Mouse (Mus musculus): ENCODE measurements at regions not wholly inside any gene's neighbourhood (a gene's known extent, or its start where the extent isn't known, plus 50 kb on each side); places are given as distances from the start of the nearest gene placed in this dataset.

- H3K4me1 ChIP-seq (ENCODE audit: control insufficient read depth, insufficient read depth, low read length): no peaks in the 10 kb centered on the region
- WGBS: 9% methylated on average over 1 of the region's 1 CpGs
- ATAC-seq (ENCODE audit: low FRiP score, low TSS enrichment) (no peak), DNase-seq (peak; percentile 8)
- no peak overlapping the region for H3K27ac ChIP-seq (replicated peaks; ENCODE audit: low read depth, low read length)
- H3K9ac ChIP-seq (replicated peaks; ENCODE audit: low read length): no peak overlapping the region
- no peaks in the 10 kb centered on the region for H3K36me3 ChIP-seq (ENCODE audit: control insufficient read depth, insufficient read depth, low read length)
- no peaks in the 10 kb centered on the region for H3K27me3 ChIP-seq (ENCODE audit: control insufficient read depth, insufficient read depth, low read length)
- H3K4me3 ChIP-seq (replicated peaks; ENCODE audit: low read depth, low read length): no peak overlapping the region
- H3K9me3 ChIP-seq (ENCODE audit: control insufficient read depth, low read length): no peaks in the 10 kb centered on the region
- no peak overlapping the region for H3K4me2 ChIP-seq (ENCODE audit: low read length)
Observed at GRCm38 (mm10) chr12:51190754-51191153, 157.1 kb upstream of the G2e3 start.

GRCm38 (mm10) chr12:51190186-51190585, 157.7 kb upstream of the G2e3 start:
- no peak for DNase-seq

GRCm38 (mm10) chr12:51188229-51188628, 159.6 kb upstream of the G2e3 start:
- DNase-seq (peak; percentile 90), ATAC-seq (ENCODE audit: low FRiP score, low TSS enrichment) (peak; percentile 74; the same call in 1 of the 2 replicates)
- Histone ChIP-seq H3K4me2 (ENCODE audit: low read length) (no peak overlapping the region), H3K9ac (replicated peaks; ENCODE audit: low read length) (no peak overlapping the region), H3K36me3 (ENCODE audit: control insufficient read depth, insufficient read depth, low read length) (no peaks in the 10 kb centered on the region), H3K27ac (replicated peaks; ENCODE audit: low read depth, low read length) (no peak overlapping the region), H3K9me3 (ENCODE audit: control insufficient read depth, low read length) (no peaks in the 10 kb centered on the region), H3K4me1 (ENCODE audit: control insufficient read depth, insufficient read depth, low read length) (no peaks in the 10 kb centered on the region), H3K27me3 (ENCODE audit: control insufficient read depth, insufficient read depth, low read length) (no peaks in the 10 kb centered on the region), H3K4me3 (replicated peaks; ENCODE audit: low read depth, low read length) (no peak overlapping the region)

More at GRCm38 (mm10) chr12:51190186-51190585, 157.7 kb upstream of the G2e3 start:
- no peak overlapping the region for H3K4me2 ChIP-seq (ENCODE audit: low read length)
- H3K27ac ChIP-seq (replicated peaks; ENCODE audit: low read depth, low read length): no peak overlapping the region
- H3K36me3 ChIP-seq (ENCODE audit: control insufficient read depth, insufficient read depth, low read length): no peaks in the 10 kb centered on the region
- H3K9ac ChIP-seq (replicated peaks; ENCODE audit: low read length): no peak overlapping the region
- no peak overlapping the region for H3K4me3 ChIP-seq (replicated peaks; ENCODE audit: low read depth, low read length)
- WGBS: 40% methylated on average over 5 of the region's 5 CpGs
- H3K4me1 ChIP-seq (ENCODE audit: control insufficient read depth, insufficient read depth, low read length): no peaks in the 10 kb centered on the region
- H3K9me3 ChIP-seq (ENCODE audit: control insufficient read depth, low read length): no peaks in the 10 kb centered on the region
- no peaks in the 10 kb centered on the region for H3K27me3 ChIP-seq (ENCODE audit: control insufficient read depth, insufficient read depth, low read length)
- ATAC-seq (ENCODE audit: low FRiP score, low TSS enrichment): no peak

- Histone ChIP-seq H3K27me3 (ENCODE audit: control insufficient read depth, insufficient read depth, low read length) (no peaks in the 10 kb centered on the region), H3K4me2 (ENCODE audit: low read length) (no peak overlapping the region), H3K27ac (replicated peaks; ENCODE audit: low read depth, low read length) (no peak overlapping the region), H3K36me3 (ENCODE audit: control insufficient read depth, insufficient read depth, low read length) (no peaks in the 10 kb centered on the region), H3K9me3 (ENCODE audit: control insufficient read depth, low read length) (no peaks in the 10 kb centered on the region), H3K4me1 (ENCODE audit: control insufficient read depth, insufficient read depth, low read length) (no peaks in the 10 kb centered on the region), H3K9ac (replicated peaks; ENCODE audit: low read length) (no peak overlapping the region), H3K4me3 (replicated peaks; ENCODE audit: low read depth, low read length) (no peak overlapping the region)
- no peak for ATAC-seq (ENCODE audit: low FRiP score, low TSS enrichment)
- 76% methylated on average over 6 of the region's 6 CpGs for WGBS
- DNase-seq: no peak
Observed at GRCm38 (mm10) chr12:51187726-51188125, 160.1 kb upstream of the G2e3 start.

- DNase-seq: no peak
- Histone ChIP-seq H3K4me2 (ENCODE audit: low read length) (no peak overlapping the region), H3K36me3 (ENCODE audit: control insufficient read depth, insufficient read depth, low read length) (no peaks in the 10 kb centered on the region), H3K27ac (replicated peaks; ENCODE audit: low read depth, low read length) (no peak overlapping the region), H3K4me1 (ENCODE audit: control insufficient read depth, insufficient read depth, low read length) (no peaks in the 10 kb centered on the region), H3K27me3 (ENCODE audit: control insufficient read depth, insufficient read depth, low read length) (no peaks in the 10 kb centered on the region), H3K4me3 (replicated peaks; ENCODE audit: low read depth, low read length) (no peak overlapping the region), H3K9ac (replicated peaks; ENCODE audit: low read length) (no peak overlapping the region), H3K9me3 (ENCODE audit: control insufficient read depth, low read length) (no peaks in the 10 kb centered on the region)
- WGBS: 90% methylated on average over 8 of the region's 8 CpGs
- no peak for ATAC-seq (ENCODE audit: low FRiP score, low TSS enrichment)
Observed at GRCm38 (mm10) chr12:51185751-51186150, 162.1 kb upstream of the G2e3 start.

- Histone ChIP-seq H3K9ac (replicated peaks; ENCODE audit: low read length) (0 out of 2 replicates have a peak overlapping the region, but pooled peaks have one; percentile 9), H3K4me3 (replicated peaks; ENCODE audit: low read depth, low read length) (0 out of 2 replicates have a peak overlapping the region, but pooled peaks have one; percentile 7), H3K4me1 (ENCODE audit: control insufficient read depth, insufficient read depth, low read length) (peaks cover 8% of the 10 kb centered on the region), H3K27me3 (ENCODE audit: control insufficient read depth, insufficient read depth, low read length) (no peaks in the 10 kb centered on the region), H3K9me3 (ENCODE audit: control insufficient read depth, low read length) (no peaks in the 10 kb centered on the region), H3K36me3 (ENCODE audit: control insufficient read depth, insufficient read depth, low read length) (no peaks in the 10 kb centered on the region), H3K27ac (replicated peaks; ENCODE audit: low read depth, low read length) (no peak overlapping the region), H3K4me2 (ENCODE audit: low read length) (peak overlapping the region; percentile 37)
- 16% methylated on average over 16 of the region's 16 CpGs for WGBS
- DNase-seq (peak; percentile 44), ATAC-seq (ENCODE audit: low FRiP score, low TSS enrichment) (0 out of 2 replicates have a peak, but pooled peaks have one; percentile 46)
Observed at GRCm38 (mm10) chr12:51174906-51175756, 172.7 kb upstream of the G2e3 start.

- H3K27ac ChIP-seq (replicated peaks; ENCODE audit: low read depth, low read length): no peak overlapping the region
- WGBS: 93% methylated on average over 7 of the region's 7 CpGs
Observed at GRCm38 (mm10) chr12:51165186-51165585, 182.7 kb upstream of the G2e3 start.

GRCm38 (mm10) chr12:51160995-51161394, 186.9 kb upstream of the G2e3 start:
- H3K9ac ChIP-seq (replicated peaks; ENCODE audit: low read length): no peak overlapping the region
- no peaks in the 10 kb centered on the region for H3K27me3 ChIP-seq (ENCODE audit: control insufficient read depth, insufficient read depth, low read length)
- H3K4me3 ChIP-seq (replicated peaks; ENCODE audit: low read depth, low read length): no peak overlapping the region
- no peak overlapping the region for H3K4me2 ChIP-seq (ENCODE audit: low read length)
- no peaks in the 10 kb centered on the region for H3K9me3 ChIP-seq (ENCODE audit: control insufficient read depth, low read length)
- H3K36me3 ChIP-seq (ENCODE audit: control insufficient read depth, insufficient read depth, low read length): no peaks in the 10 kb centered on the region
- ATAC-seq (ENCODE audit: low FRiP score, low TSS enrichment) (no peak), DNase-seq (no peak)
- no peaks in the 10 kb centered on the region for H3K4me1 ChIP-seq (ENCODE audit: control insufficient read depth, insufficient read depth, low read length)
- no peak overlapping the region for H3K27ac ChIP-seq (replicated peaks; ENCODE audit: low read depth, low read length)
- WGBS: 94% methylated on average over 1 of the region's 1 CpGs

More at GRCm38 (mm10) chr12:51165186-51165585, 182.7 kb upstream of the G2e3 start:
- ATAC-seq (ENCODE audit: low FRiP score, low TSS enrichment) (no peak), DNase-seq (no peak)
- H3K36me3 ChIP-seq (ENCODE audit: control insufficient read depth, insufficient read depth, low read length): no peaks in the 10 kb centered on the region
- no peaks in the 10 kb centered on the region for H3K27me3 ChIP-seq (ENCODE audit: control insufficient read depth, insufficient read depth, low read length)
- H3K4me3 ChIP-seq (replicated peaks; ENCODE audit: low read depth, low read length): no peak overlapping the region
- no peak overlapping the region for H3K4me2 ChIP-seq (ENCODE audit: low read length)
- no peak overlapping the region for H3K9ac ChIP-seq (replicated peaks; ENCODE audit: low read length)
- H3K4me1 ChIP-seq (ENCODE audit: control insufficient read depth, insufficient read depth, low read length): no peaks in the 10 kb centered on the region
- no peaks in the 10 kb centered on the region for H3K9me3 ChIP-seq (ENCODE audit: control insufficient read depth, low read length)

GRCm38 (mm10) chr12:51160122-51160521, 187.7 kb upstream of the G2e3 start:
- DNase-seq (peak; percentile 45), ATAC-seq (ENCODE audit: low FRiP score, low TSS enrichment) (no peak)
- Histone ChIP-seq H3K27me3 (ENCODE audit: control insufficient read depth, insufficient read depth, low read length) (no peaks in the 10 kb centered on the region), H3K27ac (replicated peaks; ENCODE audit: low read depth, low read length) (no peak overlapping the region), H3K4me1 (ENCODE audit: control insufficient read depth, insufficient read depth, low read length) (no peaks in the 10 kb centered on the region), H3K4me2 (ENCODE audit: low read length) (no peak overlapping the region), H3K4me3 (replicated peaks; ENCODE audit: low read depth, low read length) (no peak overlapping the region), H3K9ac (replicated peaks; ENCODE audit: low read length) (no peak overlapping the region), H3K9me3 (ENCODE audit: control insufficient read depth, low read length) (no peaks in the 10 kb centered on the region), H3K36me3 (ENCODE audit: control insufficient read depth, insufficient read depth, low read length) (no peaks in the 10 kb centered on the region)
- 43% methylated on average over 1 of the region's 1 CpGs for WGBS

Measured in midbrain, embryonic 14.5 days (tissue).